Mouse (Mus musculus) left cerebral cortex, postnatal 4 days (tissue): ENCODE data around the gene M1ap. TPM values are rescaled to one million over a fixed set of nuclear protein-coding genes. Genes with fewer than 3 reads are reported as not detected.

ENCODE experiments used
- DNase-seq: peaks from one replicate; pipeline ENCODE4 v3.0.0-alpha.2; 2022
- intact Hi-C: fragments of 180-260 bp; cut with DNase I; formaldehyde crosslinking; loops from one replicate; pipeline ENCODE4 v1.15.1; 2025
- total RNA-seq, 2 experiments: library from RNA; stranded (reverse); gene quantifications; 2 replicates each; pipeline ENCODE4 v1.2.3; 2021

M1ap gene
- total RNA-seq = under 1 TPM in 1 of 2 experiments, not detected in 1; 0.44 TPM

DNA sequence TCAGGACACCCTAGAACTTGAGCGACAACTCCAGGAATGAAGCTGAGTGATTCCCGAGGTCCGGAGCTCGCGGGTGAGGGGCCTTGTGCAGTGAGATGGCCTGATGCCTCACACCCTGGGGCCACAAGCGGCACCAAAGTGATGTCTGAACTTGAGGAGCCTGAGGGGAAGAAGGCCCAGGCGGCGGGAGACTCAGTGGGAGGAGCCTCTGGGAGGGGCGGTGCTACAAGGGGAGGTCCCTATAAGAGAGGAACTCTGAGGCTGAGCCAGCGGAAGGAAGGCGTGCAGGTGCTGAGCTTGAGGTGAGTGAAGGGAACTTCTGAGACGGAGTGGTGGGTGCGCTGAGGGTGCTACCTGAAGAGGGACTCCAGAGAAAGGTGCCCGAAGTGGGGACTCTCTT is at the start of gene M1ap:
Gene M1ap, plus strand, starts transcription at position 252 of the 400 bp plus-strand sequence.
- intact Hi-C loops = no loop called here
- DNase-seq = no peak

DNA sequence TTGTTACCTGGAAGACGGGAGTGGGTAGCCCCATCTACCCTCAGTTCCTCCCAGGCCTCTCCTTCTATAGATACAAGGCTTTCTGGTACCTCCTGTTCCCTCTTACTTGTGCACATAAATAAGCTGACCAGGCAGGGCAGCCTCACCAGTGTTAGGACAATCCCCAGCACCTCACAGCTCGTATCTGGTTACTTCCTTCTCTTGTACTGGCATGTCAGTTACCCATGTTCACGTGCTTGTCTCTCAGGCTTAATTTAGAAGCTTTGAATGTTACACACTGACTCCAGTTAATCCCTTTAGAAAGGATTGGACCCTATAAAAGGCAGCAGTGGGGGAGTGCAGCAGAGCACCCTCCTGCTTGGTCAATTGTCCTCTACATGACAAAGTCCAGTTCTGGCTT is 49.4 kb upstream of the M1ap start:
- no peak for DNase-seq
- intact Hi-C loops = no loop called here

DNA sequence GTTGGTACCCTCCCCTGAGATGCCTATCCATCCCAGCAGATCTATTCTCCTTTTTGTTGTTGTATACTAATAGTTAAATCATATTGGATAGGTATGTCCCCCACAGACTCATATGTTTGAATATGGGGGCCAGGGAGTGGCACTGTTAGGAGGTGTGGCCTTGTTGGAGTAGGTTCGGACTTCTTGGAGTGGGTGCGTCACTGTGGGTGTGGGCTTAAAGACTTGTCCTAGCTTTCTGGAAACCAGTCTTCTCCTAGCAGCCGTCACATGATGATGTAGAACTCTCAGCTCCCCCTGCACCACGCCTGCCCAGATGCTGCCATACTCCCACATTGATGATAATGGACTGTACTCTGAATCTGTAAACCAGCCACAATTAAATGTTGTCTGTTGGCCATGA is 48.5 kb upstream of the M1ap start:
- DNase-seq = no peak
- intact Hi-C loops = no loop called here

DNA sequence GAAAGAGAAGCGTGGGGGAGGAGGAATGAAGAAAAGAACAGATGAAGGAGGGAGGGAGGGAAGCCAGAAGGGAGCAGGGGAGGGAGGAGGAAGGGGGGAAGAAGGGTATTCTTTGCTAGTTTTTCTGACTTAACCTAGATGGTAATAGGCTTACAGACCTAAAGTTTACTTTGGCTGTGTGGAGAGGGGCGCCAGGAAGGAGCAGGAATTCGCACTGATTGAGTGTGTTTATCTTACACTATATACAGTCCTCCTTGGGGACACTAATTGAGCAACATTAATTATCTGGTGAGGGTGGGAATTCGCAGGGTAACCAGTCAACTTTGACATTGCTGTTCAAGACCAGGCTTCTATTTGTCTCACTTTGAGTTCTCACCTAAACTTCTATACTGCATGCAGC is 48.0 kb upstream of the M1ap start:
- intact Hi-C loops = no loop called here
- DNase-seq = no peak

DNA sequence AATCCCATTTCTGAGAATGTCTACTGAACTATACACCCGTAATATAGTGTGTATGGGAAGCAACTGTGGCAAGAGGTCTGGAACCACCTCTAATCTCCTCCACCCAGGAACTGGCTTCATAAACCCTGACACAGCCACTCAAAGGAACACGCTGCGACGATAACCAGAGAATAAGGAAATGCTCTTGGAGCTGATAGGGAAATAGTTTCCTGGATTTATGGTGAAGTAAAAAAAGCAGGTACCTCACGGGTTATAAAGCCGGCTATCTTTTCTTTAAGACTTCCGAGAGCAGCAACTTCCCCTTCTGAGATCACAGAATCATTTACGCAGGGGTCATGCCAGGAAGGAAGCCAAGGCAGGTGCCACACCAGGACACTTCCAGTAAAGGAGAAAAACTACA is 44.1 kb upstream of the M1ap start:
- intact Hi-C loops = no loop called here

DNA sequence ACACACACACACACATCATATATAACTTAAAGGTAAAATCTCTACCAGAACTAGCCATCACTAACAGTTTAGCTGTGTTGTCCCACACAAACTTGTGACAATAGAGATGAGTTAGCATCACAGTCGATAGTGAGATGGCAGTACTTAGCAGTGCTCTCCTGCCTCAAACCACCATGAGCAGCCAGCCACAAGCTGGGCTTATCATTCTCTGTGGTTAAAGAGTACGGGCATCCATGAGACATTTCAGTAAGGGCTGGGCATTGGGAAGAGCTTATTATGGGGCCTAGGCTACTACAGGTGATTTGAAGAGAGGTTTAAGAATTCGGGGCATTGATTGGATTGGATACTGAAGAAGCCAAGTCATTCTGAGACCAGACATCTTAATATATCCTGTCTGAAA is 39.7 kb upstream of the M1ap start:
- intact Hi-C loops = no loop called here
- DNase-seq = no peak

More for the DNA sequence above, 44.1 kb upstream of the M1ap start:
- no peak for DNase-seq

DNA sequence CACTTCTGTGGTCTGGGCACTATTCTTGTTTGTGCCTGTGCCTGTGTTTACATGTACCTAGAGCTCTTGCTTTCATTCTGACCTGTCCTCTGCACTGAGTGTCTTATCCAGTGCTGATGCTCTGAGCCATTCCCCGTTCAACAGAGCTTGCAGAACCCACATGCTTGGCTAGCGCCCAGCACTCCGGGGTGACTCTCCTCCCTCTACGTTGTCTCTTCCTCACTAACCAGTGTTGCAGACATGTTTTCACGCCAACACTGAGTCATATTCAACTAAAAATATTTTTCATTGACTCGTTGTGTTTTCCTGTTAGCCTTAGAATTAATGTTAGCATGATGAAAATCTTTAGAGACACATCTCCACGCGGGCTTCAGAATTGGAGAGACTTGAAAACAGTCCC is 38.7 kb upstream of the M1ap start:
- intact Hi-C loops = no loop called here
- DNase-seq = no peak

DNA sequence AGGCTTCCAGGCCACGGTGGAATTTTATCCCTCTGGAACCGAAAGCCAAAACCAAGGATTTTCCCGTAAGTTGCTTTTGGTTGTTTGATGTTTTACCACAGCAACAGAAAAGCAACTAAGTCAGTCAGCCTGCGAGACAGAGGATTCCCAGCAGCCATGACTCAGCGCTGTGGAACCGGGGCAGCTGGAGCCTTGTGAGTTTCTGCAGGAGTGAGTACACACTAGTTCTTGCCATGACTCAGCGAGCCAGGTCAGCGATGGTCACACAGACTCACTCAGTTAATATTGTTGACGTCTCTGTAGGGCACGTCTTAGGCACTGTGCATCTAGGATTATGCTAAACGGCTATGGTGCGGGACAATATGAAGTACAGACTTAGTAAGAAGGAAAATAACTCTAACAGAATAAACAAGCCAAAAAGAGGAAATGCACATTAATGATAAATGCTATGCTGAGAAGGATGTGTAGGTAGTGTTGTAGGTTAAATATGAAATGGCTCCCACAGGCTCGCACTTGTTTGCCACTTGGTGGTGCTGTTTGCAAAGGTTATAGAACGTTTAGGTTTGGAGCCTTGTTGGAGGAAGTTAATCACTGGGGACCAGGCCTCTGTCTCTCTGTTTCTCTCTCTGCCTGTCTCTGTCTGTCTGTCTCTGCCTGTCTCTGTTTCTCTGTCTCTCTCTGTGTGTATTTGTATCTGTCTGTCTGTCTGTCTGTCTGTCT is 37.4 kb upstream of the M1ap start:
- DNase-seq = no peak
- intact Hi-C loops = no loop called here

DNA sequence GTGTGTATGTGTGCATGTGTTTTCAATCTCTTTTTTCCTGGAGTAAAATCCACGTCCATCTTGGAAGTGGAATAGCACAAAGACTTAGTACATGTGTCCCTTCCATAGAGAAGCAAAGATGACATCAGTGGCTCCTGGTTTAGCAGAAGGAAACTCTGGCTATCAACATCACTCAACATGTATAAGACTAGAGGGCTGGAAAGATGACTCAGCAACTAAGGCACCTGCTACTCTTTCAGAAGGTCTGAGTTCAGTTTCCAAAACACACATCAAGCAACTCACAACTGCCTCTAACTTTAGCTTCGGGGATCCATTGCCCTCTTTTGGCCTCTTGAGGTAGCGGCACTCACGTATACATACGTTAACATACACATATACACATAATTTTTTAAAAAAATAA is 35.4 kb upstream of the M1ap start:
- intact Hi-C loops = no loop called here
- no peak for DNase-seq

DNA sequence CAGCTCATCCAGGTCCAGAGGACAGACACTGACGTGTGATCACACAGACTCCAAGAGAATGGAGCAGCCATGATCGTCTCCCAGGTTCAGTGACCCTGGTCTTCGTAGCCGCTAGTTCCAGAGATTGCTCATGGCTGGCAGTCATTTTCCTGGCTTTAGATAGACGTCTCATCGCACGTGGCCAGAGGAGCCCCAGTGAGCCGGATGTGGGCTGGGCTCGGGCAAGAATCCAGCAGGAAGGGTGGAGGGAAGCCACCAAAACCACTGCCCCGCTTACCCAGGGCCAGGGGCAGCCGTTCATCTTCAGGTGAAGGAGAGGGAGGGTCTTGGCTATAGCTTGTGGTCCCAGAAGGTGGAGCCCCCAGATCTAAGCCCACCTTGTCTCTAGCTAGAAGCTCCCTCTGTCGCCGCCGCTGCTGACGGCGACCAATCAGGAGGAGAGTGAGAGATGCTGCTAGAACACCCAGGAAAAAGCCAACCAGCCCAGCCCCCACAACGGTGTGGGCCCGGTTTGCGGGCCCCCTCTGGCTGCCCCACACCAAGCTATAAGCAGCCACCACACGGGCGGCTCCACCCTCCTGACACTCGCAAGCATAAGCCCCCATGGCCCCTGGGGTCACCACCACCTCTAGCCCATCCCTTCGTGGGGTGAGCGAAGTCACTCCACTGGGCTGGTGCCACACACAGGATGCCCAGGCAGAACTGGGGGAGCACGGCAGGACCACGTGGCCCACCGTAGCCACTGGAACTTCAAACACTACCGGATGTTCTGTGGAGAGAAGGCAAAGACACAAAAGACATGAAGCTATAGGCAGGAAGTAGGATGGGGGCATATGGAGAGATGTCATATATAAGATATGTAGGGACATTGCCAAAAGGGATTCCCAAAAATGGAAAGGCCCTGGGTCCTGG is 33.1 kb upstream of the M1ap start:
- intact Hi-C loops = no loop called here
- DNase-seq = peak; percentile 8

DNA sequence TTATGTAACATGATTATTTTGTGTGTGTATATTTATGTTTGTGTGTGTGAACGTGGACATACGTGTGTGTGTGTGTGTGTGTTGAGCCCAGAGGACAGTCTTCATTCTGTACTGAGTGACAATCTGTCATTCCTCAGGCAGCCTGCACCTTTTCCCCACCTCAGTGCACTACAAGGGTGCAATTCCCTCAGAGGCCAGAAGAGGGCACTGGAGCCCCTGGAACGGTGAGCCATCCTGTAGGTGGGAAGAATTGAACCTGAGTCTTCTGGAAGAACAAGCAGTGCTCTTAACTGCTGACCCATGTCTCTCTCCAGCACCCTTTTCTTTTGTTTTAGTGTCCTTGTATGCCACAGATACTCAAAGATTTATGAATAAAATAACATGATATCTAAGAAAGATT is 30.8 kb upstream of the M1ap start:
- intact Hi-C loops = loop anchor here (5.0 kb wide), 1 partner anchor 56 kb away; no protein-coding TSS in a partner anchor
- DNase-seq = peak; percentile 76

DNA sequence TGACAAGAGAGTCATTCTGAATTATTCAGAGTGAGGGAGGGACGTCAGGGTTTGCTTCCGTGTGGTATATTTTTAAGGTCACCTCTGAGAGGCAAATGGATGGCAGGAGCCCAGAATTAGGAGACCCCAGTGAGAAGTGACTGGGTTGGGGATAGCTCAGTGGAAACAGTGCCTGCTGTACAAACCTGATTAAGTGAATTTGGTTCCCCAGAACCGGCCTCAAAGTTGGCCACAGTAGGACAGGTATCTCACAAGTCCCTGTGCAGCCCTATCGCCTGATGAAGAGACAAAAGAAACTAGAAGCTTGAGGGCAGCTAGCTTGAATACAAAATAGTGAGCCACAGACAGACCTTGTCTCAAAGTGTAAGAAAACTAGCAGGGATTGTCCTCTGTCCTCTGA is 30.2 kb upstream of the M1ap start:
- intact Hi-C loops = loop anchor here (5.0 kb wide), 1 partner anchor 56 kb away; no protein-coding TSS in a partner anchor
- no peak for DNase-seq

DNA sequence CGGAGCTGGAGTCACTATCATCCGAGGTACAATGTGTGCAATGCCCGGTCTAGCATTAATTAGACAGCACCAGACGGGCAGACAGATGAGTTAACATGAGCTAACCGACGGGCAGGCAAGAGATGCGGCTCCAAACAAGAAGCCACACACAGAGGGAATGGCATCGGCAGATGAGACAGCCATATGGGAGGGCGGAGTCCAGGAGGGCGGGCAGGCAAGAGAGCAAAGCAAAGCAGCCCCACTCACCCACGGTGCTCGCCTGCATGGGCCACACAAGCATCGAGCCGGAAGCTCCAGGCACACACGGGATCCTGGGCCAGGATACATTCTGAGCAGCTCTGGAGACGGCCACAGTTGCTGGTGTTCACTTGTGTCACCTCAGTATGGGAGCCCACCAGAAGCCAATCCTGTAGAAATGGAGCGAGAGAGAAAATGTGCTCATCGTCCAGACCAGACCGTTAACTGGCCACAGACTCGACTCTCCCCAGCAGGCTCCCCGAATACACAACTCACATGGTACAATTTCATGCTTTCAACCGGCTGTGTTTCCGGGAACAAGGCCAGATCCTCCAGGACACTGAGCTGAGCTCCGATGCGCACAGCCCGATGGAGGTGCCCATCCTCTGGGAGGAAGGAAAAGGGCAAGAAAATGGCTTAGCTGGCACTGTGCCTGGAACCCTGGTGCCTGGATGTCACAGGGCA is 29.5 kb upstream of the M1ap start:
- DNase-seq = peak; percentile 94
- intact Hi-C loops = loop anchor here (5.0 kb wide), 1 partner anchor 55 kb away; no protein-coding TSS in a partner anchor

DNA sequence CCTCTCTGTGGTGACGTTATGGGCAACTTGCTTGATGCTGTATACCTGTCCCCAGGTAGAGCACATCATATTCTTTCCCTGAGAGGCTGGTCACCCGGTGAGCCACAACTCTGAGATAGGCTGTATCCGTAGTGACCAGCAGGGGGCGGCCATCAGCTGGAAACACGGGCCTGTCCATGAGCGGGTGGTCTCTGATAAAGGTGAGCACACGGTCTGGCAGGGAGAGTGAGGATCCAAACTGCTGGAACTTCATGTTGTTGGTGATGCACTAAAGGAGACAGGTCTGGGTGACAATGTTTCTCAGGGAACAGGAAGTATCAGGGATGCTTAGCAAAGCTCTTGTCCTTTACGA is 28.9 kb upstream of the M1ap start:
- DNase-seq = peak; percentile 86
- intact Hi-C loops = loop anchor here (5.0 kb wide), 1 partner anchor 55 kb away; no protein-coding TSS in a partner anchor

DNA sequence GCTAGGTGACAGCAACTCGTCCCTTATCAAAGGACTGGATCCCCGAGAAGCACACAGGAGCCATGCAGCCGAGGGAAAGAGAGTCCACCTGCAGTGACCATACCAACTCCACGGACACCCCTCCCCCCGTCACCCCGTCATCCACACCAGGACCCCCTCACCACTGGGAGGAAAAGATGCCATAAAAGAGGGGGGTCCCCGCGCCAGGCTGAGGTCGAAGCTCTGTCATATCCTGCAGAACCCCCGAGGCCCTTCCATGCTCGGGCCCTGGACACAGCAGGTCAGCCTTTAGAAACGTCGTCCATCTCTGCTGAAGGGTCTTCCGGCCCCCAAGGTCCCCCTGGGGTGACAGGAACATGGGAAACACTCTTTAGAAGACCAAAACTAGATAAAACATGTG is 28.3 kb upstream of the M1ap start:
- no peak for DNase-seq
- intact Hi-C loops = loop anchor here (5.0 kb wide), 1 partner anchor 54 kb away; no protein-coding TSS in a partner anchor

DNA sequence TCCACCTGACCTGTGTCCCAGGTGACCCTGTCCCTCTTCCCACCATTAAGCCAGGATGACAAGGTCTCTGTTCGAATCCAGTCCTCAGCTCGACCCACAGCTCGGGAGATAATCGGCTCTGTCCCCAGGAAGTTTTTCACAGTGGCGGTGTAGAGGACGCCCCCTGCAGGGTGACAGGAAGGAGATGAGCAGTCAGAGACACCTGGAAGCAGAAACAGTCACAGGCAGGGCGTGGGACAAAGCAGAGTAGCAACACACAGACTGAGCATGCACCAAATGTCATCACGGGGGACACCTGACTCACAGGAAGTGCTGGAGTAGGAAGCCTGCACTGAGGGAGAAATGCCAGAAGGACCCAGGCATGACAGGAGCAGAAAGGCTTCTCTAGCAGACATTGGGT is 27.2 kb upstream of the M1ap start:
- DNase-seq = no peak
- intact Hi-C loops = loop anchor here (5.0 kb wide), 1 partner anchor 53 kb away; no protein-coding TSS in a partner anchor

DNA sequence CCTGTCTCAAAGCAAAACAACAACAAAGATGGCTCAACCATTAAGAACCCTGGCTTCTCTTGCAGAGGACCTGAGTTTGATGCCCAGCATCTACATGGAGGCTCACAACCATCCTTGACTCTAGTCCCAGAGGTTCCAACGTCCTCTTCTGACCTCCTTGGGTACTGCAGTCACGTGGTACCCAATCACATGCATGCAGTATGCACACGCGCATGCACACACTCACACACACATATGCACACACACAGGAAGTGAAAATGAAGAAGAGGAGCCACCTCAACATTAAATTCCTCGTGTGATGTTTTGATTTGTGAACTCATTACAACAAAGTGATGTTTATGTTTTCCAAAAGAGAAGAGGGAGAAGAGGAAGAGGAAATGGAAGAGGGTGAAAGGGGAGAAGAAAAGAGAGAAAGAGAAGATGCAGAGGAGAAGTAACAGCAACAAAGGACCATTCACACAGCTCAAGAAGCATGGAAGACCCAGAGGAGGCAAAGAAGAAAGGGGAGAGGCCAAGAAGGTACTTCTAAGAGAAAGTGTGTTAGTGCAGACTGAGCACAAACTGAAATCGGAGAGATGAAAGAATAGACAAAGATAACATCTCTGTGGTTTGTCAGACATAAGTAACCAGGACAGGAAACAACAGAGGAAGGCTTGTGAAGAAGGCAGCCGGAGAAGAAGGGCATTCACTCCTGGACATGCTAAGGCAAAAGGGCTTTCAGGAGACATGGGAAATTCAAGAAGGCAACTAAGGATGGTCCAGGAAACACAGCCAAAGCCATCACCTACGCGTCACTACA is 25.1 kb upstream of the M1ap start:
- no peak for DNase-seq
- intact Hi-C loops = no loop called here

DNA sequence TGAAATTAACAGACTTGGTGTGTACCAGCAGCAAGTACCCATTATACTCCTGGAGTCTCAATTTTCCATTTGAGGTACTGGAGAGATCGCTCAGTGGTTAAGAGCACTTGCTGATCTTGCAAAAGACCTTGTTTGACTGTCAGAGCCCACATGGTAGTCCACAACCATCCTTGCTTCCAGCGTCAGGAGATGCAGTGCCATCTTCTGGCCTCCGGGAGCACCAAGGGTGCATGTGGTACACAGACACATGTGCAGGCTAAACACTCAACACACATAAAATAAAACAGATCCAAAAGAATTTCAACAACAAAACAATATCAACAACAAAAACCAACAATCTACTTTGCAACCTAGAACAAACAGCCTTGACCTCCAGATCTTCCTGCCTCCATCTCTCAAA is 21.7 kb upstream of the M1ap start:
- no peak for DNase-seq
- intact Hi-C loops = no loop called here

DNA sequence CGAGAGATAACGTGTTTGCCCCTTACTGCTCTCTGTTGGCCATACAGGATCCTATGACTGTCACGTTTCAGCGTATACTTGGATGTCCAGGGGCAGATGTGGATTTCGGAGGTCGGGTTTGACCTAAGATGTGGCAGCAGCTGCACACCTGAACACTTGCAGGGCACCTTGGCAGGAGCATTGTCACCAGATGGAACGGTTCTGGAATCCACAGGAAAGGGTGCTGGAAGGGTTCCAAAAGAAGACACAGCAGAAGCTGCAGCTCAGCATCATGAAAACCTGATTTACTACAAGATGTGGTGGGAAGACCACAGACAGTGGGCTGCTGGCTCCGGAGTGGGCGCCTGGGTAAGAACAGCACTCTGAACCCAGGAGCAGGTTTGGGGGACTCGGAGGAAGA is 20.6 kb upstream of the M1ap start:
- intact Hi-C loops = no loop called here
- DNase-seq = no peak

DNA sequence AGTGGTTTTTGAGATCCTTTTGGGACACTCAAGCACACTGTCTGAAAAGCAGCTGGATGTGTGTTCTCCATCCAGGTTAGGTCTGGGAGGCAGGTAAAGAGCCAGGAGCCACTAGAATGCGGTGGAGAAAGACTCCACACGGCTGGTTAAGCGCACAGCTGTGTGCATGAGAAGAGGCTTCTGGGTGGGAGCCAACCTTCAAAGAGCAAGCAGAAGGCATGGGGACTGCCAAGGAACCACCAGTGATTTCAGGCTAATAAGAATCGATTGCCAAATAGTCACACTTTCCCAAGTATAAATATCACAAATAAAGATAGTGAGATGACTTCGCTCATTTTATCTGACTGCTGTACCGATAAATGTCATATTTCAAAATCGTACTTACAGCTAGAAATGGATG is 20.2 kb upstream of the M1ap start:
- peak; percentile 78 for DNase-seq
- intact Hi-C loops = no loop called here
